Mouse (Mus musculus): ENCODE measurements at regions not wholly inside any gene's neighbourhood (a gene's known extent, or its start where the extent isn't known, plus 50 kb on each side); places are given as distances from the start of the nearest gene placed in this dataset.
"Not testable (repeated sequence)": the region's sequence is repeated elsewhere in the genome, so short reads cannot be mapped to it uniquely, and the experiment has no call there.

GRCm38 (mm10) chr6:84315175-84315912, 278.4 kb downstream of the Cyp26b1 start:
- ATAC-seq (ENCODE audit: low TSS enrichment): no peak

- no peak for ATAC-seq (ENCODE audit: low TSS enrichment)
Observed at GRCm38 (mm10) chr6:84313797-84314196, 279.9 kb downstream of the Cyp26b1 start.

- no peak for ATAC-seq (ENCODE audit: low TSS enrichment)
Observed at GRCm38 (mm10) chr6:84310635-84311241, 283.0 kb downstream of the Cyp26b1 start.

- ATAC-seq (ENCODE audit: low TSS enrichment): no peak
Observed at GRCm38 (mm10) chr6:84307556-84307955, 286.2 kb downstream of the Cyp26b1 start.

- ATAC-seq (ENCODE audit: low TSS enrichment): no peak
Observed at GRCm38 (mm10) chr6:84306585-84306984, 287.1 kb downstream of the Cyp26b1 start.

- peak; percentile 47 for ATAC-seq (ENCODE audit: low TSS enrichment)
Observed at GRCm38 (mm10) chr6:84305093-84305492, 288.6 kb downstream of the Cyp26b1 start.

- not testable (repeated sequence) for ATAC-seq (ENCODE audit: low TSS enrichment)
Observed at GRCm38 (mm10) chr6:84302916-84303315, 290.8 kb downstream of the Cyp26b1 start.

- no peak for ATAC-seq (ENCODE audit: low TSS enrichment)
Observed at GRCm38 (mm10) chr6:84299936-84300335, 291.5 kb downstream of the Dysf start.

GRCm38 (mm10) chr6:84299146-84299545, 290.8 kb downstream of the Dysf start:
- ATAC-seq (ENCODE audit: low TSS enrichment): no peak

- ATAC-seq (ENCODE audit: low TSS enrichment): not testable (repeated sequence)
Observed at GRCm38 (mm10) chr6:84273907-84274306, 265.5 kb downstream of the Dysf start.

GRCm38 (mm10) chr6:84272520-84273311, 264.3 kb downstream of the Dysf start:
- peak; percentile 98 for ATAC-seq (ENCODE audit: low TSS enrichment)

GRCm38 (mm10) chr6:84271966-84272365, 263.6 kb downstream of the Dysf start:
- ATAC-seq (ENCODE audit: low TSS enrichment): no peak

GRCm38 (mm10) chr6:84271441-84271840, 263.1 kb downstream of the Dysf start:
- no peak for ATAC-seq (ENCODE audit: low TSS enrichment)

- ATAC-seq (ENCODE audit: low TSS enrichment): no peak
Observed at GRCm38 (mm10) chr6:84270518-84271165, 262.3 kb downstream of the Dysf start.

- ATAC-seq (ENCODE audit: low TSS enrichment): no peak
Observed at GRCm38 (mm10) chr6:84269478-84269877, 261.1 kb downstream of the Dysf start.

- ATAC-seq (ENCODE audit: low TSS enrichment): no peak
Observed at GRCm38 (mm10) chr6:84269023-84269422, 260.6 kb downstream of the Dysf start.

GRCm38 (mm10) chr6:84268111-84268510, 259.7 kb downstream of the Dysf start:
- no peak for ATAC-seq (ENCODE audit: low TSS enrichment)

- ATAC-seq (ENCODE audit: low TSS enrichment): no peak
Observed at GRCm38 (mm10) chr6:84267526-84267925, 259.1 kb downstream of the Dysf start.

- peak; percentile 59; the same call in 1 of the 2 replicates for ATAC-seq (ENCODE audit: low TSS enrichment)
Observed at GRCm38 (mm10) chr6:84266736-84267135, 258.3 kb downstream of the Dysf start.

GRCm38 (mm10) chr6:84264681-84265080, 256.3 kb downstream of the Dysf start:
- no peak for ATAC-seq (ENCODE audit: low TSS enrichment)

GRCm38 (mm10) chr6:84263686-84264085, 255.3 kb downstream of the Dysf start:
- ATAC-seq (ENCODE audit: low TSS enrichment): no peak

GRCm38 (mm10) chr6:84262766-84263165, 254.4 kb downstream of the Dysf start:
- no peak for ATAC-seq (ENCODE audit: low TSS enrichment)
